Mouse (Mus musculus): Measurements from ENCODE around the gene Krt16. TPM values are rescaled to one million over a fixed set of nuclear protein-coding genes. Genes with fewer than 3 reads are reported as not detected.

Gene Krt16
- not detected for total RNA-seq (2021)

DNA sequence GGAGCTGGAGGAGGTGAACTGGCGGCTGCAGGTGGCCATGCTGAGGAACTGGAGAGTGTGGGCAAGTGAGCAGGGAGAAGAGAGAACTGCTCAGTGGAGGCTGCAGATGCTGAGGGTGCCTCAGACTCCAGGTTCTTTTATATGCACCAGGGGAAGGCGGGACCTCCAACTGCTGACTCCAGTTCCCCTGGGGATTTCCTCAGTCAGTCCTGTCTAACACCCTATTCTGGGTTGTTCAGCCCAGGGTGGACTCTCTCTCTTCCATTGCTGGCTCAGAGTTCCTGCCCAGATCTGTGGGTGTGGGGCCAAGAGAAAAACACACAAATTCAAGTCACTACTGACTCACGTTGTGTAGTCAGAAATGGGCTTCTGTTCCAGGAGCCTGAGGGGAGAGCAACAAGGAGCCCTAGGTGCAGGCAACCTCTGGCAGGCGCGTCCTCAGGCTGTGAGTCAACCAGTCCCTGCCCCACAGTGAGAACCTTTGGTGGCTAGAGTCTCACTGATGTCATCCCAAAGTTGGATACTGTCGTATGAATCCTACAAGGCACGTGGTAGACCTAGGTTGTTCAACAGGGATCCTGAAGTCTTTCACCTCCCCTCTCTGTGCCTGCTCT lies at the start of gene Krt16:
Gene Krt16 (minus strand): TSS at position 51 of the 614 bp plus-strand sequence.
- intact Hi-C loops (cut with DNase I) = loop anchor here (2.0 kb wide), 1 partner anchor 16 kb away; no protein-coding TSS in a partner anchor
- DNase-seq (ENCODE audit: low spot score in 2 of 2) = no peak

DNA sequence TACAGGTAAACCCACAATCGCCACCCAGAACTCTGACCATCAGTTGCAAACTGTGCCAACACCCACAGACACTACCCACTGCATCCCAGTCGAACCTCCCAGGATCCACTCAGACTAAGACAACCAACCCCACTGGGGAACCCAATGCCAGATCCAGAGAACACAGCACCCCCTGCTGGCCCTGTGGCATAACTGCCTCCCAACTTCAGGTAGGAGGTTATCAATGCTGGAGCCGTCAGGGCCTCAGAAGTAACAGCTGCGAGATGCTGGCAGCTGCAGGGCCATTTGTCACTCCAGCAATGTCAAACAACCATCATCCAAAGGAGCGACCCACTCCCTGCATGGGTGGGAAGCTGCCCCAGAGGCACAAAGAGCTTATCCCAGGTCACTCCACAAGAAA lies 49.1 kb upstream of the Krt16 start:
- intact Hi-C loops (cut with DNase I) = loop anchor here (2.0 to 5.0 kb wide), 4 partner anchors 130 to 987 kb away; no protein-coding TSS in a partner anchor
- DNase-seq (ENCODE audit: low spot score in 2 of 2) = no peak

DNA sequence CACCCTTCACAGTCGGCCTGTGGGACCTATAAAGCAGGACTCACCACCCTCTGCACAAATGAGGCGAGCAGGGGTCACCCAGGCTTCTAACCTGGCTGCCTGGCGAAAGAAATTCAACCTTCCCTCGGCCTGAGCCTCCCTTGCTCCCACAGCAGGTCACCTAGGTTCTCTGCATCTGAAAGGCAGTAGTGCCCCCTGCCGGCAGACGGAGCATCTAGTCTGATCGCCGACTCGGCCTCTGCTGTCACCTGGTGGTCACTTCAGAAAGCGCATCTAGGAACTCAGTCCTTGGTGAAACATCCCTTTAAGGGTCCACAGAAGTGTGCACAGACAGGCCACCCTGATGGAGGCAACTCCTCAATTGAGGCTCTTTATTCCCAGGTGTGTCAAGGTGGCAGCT lies 46.6 kb upstream of the Krt16 start:
- intact Hi-C loops (cut with DNase I) = loop anchor here (1.0 to 5.0 kb wide), 3 partner anchors 128 to 883 kb away; no protein-coding TSS in a partner anchor
- peak; percentile 66 to 75 for DNase-seq (ENCODE audit: low spot score in 2 of 2)

DNA sequence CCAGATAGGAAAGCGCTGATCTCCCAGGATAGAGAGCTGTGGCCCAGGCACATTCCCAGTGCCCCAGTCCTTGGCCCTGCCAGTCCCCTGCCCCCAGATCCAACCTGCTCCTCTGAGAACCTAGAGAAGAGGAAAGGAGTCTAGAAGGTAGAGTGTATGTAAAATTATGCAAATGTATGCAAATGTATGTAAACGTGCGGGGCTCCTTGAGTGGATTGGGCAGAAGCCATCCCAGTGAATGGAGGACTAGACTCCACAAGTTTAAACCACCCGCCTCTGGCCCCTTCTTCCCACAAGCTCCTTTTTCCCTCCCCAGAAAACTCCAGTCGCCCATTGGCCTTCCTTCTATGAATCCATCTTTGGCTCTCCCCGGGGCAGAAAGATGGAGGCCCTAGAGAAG lies 44.2 kb upstream of the Krt16 start:
- intact Hi-C loops (cut with DNase I) = no loop called here
- no peak for DNase-seq (ENCODE audit: low spot score in 2 of 2)

DNA sequence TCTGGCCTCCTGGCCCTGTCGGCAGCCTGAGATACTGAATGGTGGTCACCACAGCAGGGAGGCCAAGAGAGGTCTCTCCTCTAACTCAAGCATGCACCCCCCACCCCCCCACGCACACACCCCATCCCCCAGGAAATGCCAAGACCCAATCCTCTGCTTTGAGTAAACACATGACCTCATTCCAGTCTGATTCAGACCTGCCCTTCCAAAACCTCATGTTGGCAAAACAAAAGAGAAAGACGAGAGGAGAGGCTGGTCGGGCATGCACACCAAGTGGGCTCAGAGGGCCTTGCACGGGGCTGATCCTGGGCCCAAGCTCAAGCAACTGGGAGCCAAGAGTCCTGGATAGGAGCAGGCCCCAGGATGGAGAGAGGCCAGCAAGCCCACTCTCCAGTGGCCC lies 41.5 kb upstream of the Krt16 start:
- intact Hi-C loops (cut with DNase I) = no loop called here
- DNase-seq (ENCODE audit: low spot score in 2 of 2) = no peak

DNA sequence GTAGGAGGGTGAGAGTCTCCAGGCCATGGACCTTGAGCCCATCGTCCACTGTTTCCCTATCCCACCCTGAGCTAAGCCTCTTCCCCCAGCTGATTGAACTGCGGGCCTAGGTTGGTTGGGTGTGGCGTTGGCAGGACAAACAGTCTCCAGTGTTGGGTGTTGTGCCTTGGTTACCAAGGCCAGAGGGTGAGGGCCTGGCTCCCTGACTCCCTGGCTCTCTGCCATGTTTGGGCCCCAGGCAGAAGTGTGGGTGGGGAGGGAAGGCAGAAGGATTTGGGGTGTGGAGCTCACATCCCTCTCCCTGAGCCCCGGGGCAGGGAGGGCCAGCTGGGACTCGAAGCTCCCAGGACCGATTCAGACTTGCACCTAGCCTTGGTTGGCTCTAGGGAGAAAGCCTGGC lies 40.2 kb upstream of the Krt16 start:
- no peak for DNase-seq (ENCODE audit: low spot score in 2 of 2)
- intact Hi-C loops (cut with DNase I) = loop anchor here (10.0 kb wide), 1 partner anchor 284 kb away; no protein-coding TSS in a partner anchor

DNA sequence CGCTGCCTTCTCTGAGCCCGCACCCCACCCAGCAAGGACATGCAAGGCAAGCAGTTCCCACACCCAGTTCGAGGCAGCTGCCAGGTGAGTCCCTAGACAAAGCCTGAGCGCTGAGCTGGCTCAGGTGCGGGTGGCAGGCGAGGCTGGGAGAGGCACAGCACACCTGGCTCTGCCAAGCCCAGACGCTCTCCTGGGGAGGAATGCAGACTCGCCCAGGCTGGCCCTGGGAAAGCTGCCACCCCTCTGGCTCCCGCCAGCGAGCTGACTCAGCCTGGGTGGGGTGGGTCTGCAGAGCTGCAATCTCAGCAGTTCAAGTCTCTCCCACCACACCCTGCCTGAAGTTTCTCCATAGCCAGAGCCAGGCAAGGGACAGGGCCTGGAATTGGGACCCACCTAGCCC lies 38.3 kb upstream of the Krt16 start:
- intact Hi-C loops (cut with DNase I) = loop anchor here (10.0 kb wide), 1 partner anchor 282 kb away; no protein-coding TSS in a partner anchor
- no peak for DNase-seq (ENCODE audit: low spot score in 2 of 2)

DNA sequence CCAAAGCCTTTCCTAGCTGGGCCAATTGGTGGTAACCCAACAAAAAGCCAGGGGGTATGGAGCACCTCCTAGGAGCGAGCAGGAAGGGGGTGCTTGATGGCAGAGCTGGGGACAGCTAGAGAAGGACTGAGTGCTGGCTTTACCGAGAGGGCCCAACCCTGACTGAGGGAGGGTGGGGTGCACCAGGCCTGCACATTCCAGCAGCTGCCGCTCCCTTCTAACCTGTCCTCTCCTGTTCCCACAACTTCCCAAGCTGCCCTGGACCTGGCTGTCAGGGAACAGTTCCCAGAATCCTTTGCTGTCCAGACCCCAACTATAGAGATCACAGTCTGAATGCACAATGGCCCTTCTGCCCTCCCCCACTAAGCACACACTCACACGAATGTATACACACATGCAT lies 36.3 kb upstream of the Krt16 start:
- intact Hi-C loops (cut with DNase I) = loop anchor here (5.0 to 10.0 kb wide), 2 partner anchors 280 to 903 kb away; no protein-coding TSS in a partner anchor

DNA sequence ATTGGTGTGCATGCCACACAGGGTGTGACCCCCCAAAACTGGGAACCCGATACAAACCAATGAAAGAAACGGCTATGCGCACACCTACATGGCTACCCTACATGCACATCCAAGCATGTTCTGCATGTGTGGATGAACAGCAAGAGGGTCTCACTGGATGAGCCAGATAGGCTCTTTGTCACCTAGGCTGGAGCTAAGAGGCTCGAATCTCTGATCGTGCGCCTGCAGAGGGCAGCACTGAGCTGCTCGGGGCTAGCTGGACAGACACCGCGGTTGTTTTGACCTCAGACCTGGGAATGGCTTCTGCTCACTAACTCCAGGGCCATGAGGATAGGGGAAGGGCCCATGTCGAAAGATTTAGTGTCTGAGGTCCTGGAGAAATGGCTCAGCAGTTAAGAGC lies 33.8 kb upstream of the Krt16 start:
- peak; percentile 44 to 53 for DNase-seq (ENCODE audit: low spot score in 2 of 2)
- intact Hi-C loops (cut with DNase I) = loop anchor here (1.0 to 10.0 kb wide), 5 partner anchors 82 to 900 kb away; no protein-coding TSS in a partner anchor

More for the DNA sequence above, 36.3 kb upstream of the Krt16 start:
- no peak for DNase-seq (ENCODE audit: low spot score in 2 of 2)

DNA sequence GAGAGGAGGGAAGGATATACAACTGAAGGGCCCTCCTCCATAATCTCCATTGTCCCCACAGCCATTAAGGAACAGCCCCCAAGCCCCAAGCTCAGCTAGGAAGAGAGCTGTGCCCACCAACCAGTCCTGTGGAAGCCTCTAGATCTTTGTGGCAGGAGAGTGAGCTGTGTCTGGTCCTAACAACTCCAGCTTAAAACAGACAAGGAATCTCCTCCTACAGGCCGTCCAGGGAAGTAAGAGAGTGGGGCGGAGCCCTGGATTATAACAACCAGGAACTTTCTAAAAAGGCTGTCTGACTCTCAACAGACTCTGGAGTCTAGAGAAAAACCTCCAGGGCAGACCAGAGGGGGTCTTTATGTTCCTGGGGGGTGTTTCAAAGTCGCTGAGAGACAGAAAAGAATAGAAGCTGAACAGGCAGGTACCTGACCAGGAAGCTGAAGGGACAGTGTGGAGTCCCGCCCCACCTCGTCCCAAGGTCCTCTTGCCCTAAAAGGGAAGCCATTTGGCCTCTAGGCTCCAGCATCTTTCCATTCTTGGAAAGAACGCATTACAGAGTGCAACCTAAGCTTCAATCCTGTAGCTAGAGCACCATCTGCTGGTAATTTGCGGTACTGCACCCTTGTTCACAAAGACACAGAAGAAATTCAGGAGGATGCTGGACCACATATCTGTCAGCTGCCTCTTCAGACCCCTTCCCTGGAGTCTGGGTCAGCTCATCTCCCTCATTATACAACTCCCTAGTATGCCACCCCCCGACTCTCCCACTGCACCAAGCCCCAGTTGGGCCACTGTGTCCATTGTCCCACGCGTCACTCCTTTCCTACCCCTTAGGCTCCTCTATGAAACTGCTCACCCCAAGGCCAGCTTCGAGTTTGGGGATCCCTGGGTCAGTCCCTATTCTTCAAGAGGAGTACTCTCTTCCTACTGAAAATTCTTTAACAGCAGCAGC lies 33.2 kb upstream of the Krt16 start:
- DNase-seq (ENCODE audit: low spot score in 2 of 2) = peak; percentile 85 to 88
- intact Hi-C loops (cut with DNase I) = loop anchor here (1.0 to 10.0 kb wide), 5 partner anchors 82 to 900 kb away; no protein-coding TSS in a partner anchor

DNA sequence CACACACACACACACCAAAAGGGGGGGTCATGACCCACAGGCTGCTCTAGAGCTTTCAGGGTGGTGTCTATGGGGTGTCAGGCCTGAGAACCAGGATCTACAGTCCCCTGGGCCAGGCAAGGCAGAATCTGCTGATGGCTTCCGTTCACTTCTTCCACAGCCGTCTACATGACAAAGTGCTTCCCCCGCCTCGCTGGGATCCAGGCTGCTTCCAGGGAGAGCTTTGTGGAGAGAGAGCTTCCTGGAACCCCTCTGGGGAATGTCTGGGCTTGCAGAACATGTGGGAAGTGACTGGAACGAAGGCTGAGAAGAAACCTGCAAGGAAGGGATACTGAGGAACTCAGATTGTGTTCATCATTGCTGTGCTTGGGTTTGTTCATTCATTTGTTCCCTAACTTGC lies 30.1 kb upstream of the Krt16 start:
- no peak for DNase-seq (ENCODE audit: low spot score in 2 of 2)
- intact Hi-C loops (cut with DNase I) = no loop called here

DNA sequence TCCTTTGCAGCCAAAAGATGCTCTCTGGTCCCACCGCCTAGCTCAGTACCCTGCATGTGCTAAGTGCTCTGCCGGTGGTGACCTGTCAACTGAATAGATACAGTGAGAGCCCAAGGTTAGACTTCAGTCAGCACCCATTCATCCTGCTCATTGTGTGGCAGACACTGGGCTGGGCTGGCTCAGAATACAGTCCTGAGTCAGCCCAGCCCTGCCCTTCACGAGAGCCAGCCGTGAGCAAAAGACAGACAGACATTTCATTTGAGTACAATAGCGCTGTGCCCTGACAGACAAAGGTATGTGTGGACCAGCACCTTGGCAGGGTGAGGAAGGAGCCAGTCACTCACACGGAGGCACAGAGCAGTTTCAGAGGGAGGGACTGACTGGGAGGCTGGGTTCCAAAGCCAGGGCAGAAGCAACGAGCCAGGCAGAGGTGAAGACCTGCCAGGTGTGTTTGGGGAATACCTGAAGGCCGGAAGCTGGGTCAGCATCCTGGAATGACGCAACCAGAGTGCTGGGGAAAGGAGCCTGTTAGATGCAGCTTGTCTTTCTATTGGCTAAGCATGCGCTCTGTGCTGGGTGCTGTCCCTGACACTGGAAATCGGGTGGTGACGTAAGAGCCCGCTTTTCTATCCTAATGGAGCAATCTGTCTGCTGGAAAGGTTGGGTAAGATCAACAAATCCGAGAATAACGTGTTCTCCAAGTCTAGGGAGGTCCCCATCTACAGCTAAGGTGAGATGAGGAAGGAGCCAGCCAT lies 29.2 kb upstream of the Krt16 start:
- intact Hi-C loops (cut with DNase I) = no loop called here
- DNase-seq (ENCODE audit: low spot score in 2 of 2) = no peak

DNA sequence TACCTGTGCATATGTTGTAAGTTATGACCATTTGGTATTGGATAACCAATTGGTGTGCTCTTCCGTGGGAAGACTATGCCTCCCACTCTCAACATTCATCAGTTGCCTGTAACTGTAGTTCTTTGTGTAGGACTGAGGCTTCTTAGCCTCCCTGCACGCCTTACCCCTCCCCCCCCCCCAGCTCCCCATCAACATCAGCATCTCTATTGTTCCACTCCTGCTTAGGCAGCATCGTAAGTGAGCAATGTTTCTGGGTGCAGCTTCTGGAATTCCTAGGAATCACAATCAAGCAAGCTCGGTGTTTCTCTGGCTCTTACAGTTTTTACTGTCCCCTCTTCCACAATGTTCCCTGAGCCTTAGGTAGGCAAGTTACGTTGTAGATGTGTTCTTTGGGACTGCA lies 26.8 kb upstream of the Krt16 start:
- no peak for DNase-seq (ENCODE audit: low spot score in 2 of 2)
- intact Hi-C loops (cut with DNase I) = no loop called here

DNA sequence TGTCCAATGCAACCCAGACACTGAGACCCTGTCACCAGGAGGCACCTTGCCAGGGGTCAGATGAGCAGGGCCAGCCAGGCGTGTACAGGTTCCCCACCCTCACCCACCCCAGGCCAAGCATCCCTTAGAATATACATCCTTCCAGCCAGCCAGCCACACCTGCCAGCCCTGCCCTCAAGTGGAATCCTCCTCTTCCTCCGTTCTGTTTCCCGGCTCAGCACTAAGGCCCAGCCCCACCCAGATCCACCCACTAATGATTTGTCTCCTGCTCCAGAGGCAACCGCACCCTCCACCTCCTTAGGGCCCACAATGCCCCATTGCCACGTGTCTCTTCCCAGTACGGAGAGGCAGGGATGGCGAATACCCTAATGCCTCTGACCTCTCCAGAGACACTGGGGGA lies 26.0 kb upstream of the Krt16 start:
- intact Hi-C loops (cut with DNase I) = no loop called here
- DNase-seq (ENCODE audit: low spot score in 2 of 2) = no peak

DNA sequence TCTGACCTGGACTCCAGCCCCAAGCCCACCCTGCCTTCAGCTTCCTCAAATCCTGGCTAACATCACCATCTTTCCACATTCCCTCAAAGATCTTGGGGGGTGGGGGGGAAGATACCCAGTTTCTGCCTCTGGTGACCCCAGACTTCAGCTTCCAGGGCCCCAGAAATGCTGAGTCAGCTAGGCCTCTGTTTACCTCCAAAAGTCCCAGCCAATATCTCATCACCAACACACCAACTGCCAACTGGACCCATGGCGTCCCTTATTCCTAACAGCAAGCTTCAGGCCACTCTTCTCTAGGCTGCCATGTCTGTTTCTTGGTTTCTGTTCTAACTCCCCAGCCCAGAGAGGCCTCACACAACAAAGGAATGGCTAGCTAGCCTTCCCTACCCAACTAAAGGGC lies 23.2 kb upstream of the Krt16 start:
- DNase-seq (ENCODE audit: low spot score in 2 of 2) = no peak
- intact Hi-C loops (cut with DNase I) = no loop called here

DNA sequence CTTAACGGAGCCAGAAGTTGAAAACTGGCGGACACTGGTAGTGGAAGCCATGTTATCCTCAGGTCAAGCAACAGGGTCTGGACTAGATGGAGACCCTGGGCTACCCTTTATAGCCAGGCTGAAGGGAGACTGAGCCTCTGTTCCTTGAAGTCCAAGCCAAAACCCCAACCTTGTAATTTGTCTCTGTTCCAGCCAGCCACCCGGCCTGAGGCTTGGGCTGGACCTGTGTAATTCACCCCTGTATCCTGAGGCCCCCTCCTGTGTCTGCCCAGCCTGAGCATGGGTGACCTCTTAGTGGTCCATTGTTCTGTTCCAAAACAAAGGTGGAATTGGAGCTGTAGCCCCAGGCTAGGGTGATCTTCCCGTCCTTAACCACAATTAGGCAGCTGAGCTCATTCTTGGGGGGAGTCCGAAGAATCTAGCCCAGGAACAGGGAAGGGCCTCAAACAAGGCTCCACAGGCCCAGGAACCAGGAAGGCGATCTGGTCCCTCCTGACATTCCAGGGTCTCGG lies 21.2 kb upstream of the Krt16 start, which contains the start of gene Krt42:
Gene Krt42 (minus strand): TSS at position 51 of the 512 bp plus-strand sequence.
- intact Hi-C loops (cut with DNase I) = no loop called here
- DNase-seq (ENCODE audit: low spot score in 2 of 2) = no peak

DNA sequence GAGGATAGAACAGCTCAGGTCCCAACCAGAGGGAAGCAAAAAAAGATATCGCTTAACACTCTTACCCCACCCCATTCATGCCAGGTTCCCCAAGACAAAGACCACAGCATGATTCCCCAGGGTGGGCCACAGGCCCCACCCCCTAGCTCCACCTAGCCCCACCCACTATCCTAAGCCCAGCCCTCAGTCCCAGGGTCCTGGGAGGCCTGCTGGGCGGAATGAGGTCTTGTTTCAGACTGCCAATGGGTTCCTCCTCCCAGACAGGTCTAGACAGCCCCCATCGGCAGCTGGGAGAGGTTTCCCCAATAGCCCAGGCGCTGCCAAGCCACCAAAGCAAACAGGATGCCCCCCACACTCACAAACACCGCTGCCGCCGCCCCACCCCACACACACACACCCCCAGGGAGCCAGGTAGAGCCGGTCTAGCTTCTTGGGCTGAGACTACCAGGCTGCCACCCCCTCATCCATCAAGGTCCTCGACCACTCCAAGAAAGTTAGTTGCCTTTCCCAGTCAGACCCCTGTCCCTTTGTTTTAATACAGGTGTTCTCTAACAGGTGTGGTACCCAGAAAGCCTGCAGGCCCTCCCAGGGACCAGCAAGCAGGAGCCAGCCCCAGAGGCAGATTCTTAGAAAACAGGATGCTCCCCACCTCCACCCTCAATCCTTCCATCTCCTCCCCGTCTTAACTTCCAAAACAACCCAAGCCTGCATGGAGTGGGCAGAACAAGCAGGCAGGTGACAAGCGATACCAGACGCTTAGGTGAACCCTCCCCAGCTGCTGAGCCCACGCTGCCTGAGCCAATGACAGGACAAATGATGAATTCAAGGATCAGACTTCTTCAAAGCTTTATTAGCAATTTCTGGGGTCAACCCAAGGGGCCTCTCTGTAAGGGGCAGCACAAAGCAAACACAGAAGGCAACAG lies 13.6 kb upstream of the Krt16 start:
- intact Hi-C loops (cut with DNase I) = no loop called here
- no peak for DNase-seq (ENCODE audit: low spot score in 2 of 2)

DNA sequence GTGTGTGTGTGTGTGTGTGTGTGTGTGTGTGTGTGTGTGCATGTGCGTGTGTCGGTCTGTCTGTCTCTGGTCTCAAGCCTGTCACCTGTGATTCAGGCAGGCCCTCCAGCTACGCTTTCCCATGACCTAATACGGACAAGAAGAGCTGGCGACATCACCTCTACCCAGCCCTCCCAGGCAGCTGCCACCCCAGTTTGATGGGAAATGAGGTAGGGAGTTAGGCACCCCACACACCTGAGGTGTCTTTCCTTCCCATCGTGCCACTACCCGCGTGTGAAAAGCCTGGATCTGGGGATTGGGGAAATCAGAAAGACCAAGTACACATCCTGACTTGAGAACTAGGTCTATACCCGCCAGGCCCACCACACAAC lies 12.5 kb upstream of the Krt16 start:
- DNase-seq (ENCODE audit: low spot score in 2 of 2) = no peak
- intact Hi-C loops (cut with DNase I) = no loop called here
